Mouse (Mus musculus) embryonic facial prominence, embryonic 11.5 days (tissue): ENCODE data around the gene Palm. TPM values are rescaled to one million over a fixed set of nuclear protein-coding genes. Genes with fewer than 3 reads are reported as not detected.

Experiments
- ATAC-seq: fragments of 200-750 bp; cut with Nextera tagmentation; replicated peaks from 2 replicates; pipeline ENCODE4 v1.8.0; 2017; ENCODE audit warnings: low read depth; ENCODE audit not compliant: insufficient number of reproducible peaks, low FRiP score, low TSS enrichment
- DNase-seq: peaks from one replicate; pipeline ENCODE4 v3.0.0-alpha.2; 2015; ENCODE audit warnings: low spot score
- H3K27ac ChIP-seq: fragments of 300-500 bp; sonication (generic); replicated peaks from 2 replicates; pipeline ENCODE4 v1.5.1; 2014; ENCODE audit warnings: mild to moderate bottlenecking, low read depth, low read length, control low read depth
- H3K27me3 ChIP-seq: fragments of 300-500 bp; sonication (generic); 2 replicates; pipeline ENCODE4 v1.6.1; 2014; ENCODE audit warnings: mild to moderate bottlenecking, low read length, moderate library complexity, mixed read lengths; ENCODE audit not compliant: control insufficient read depth, insufficient read depth
- H3K36me3 ChIP-seq: fragments of 300-500 bp; sonication (generic); replicated peaks from 2 replicates; pipeline ENCODE4 v1.6.1; 2014; ENCODE audit warnings: low read depth, mild to moderate bottlenecking, low read length, moderate library complexity, mixed read lengths; ENCODE audit not compliant: control insufficient read depth, insufficient read depth
- H3K4me1 ChIP-seq: fragments of 300-500 bp; sonication (generic); 2 replicates; pipeline ENCODE4 v1.6.1; 2014; ENCODE audit warnings: low read length, mixed read lengths; ENCODE audit not compliant: control insufficient read depth, insufficient read depth
- H3K4me2 ChIP-seq: fragments of 300-500 bp; sonication (generic); 2 replicates; pipeline ENCODE4 v1.6.1; 2014; ENCODE audit warnings: low read depth, mild to moderate bottlenecking, control low read depth, low read length, moderate library complexity
- H3K4me3 ChIP-seq: fragments of 300-500 bp; sonication (generic); 2 replicates; pipeline ENCODE4 v1.5.1; 2014; ENCODE audit warnings: low read depth, low read length, control low read depth
- H3K9ac ChIP-seq: fragments of 300-500 bp; sonication (generic); replicated peaks from 2 replicates; pipeline ENCODE4 v1.6.1; 2014; ENCODE audit warnings: mild to moderate bottlenecking, control low read depth, low read length
- H3K9me3 ChIP-seq: fragments of 300-500 bp; sonication (generic); replicated peaks from 2 replicates; pipeline ENCODE4 v1.6.1; 2016; ENCODE audit warnings: mild to moderate bottlenecking, low read length, inconsistent platforms, mixed read lengths; ENCODE audit not compliant: control insufficient read depth
- WGBS: fragments of 180-500 bp; shearing (Covaris S2); extraction: QIAGEN DNeasy Blood & Tissue Kit; methylation state at CpG from one replicate; pipeline ENCODE4 v1.1.7; 2014; 5-methylcytosine and 5-hydroxymethylcytosine counted together
- polyA plus RNA-seq: library from polyadenylated mRNA; unstranded; fragments of >200 nt; fragmentation: Nextera tagmentation; extraction: Ambion mirVana; gene quantifications from 2 replicates; pipeline ENCODE4 v1.2.1, GENCODE M21; 2014

The Palm gene
- polyA plus RNA-seq, 1 experiment from 2014 or later: 85.7 TPM

DNA sequence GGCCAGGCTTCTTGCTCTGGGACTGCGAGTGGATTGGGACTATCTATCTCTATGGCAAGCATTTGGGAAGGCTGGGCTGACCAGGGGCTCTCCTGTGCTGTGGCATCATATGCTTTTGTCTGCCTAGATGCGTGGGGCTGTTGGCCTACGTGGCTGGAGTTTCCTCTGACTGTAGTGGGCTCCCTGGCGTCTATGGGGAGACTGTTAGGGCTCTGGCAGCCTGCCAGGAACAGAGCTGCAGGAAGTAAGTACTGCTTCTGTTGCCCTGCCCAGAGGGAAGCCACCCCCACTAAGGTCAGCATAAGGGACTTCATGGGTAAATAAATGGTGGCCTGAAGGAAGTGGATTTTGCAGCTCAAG lies 64.1 kb downstream of the Palm start:
- Histone ChIP-seq H3K4me3 (peak overlapping the region; percentile 100), H3K27me3 (no peaks in the 10 kb centered on the region), H3K9ac (peak overlapping the region; percentile 99; the same call in 1 of the 2 replicates), H3K27ac (no peak overlapping the region), H3K36me3 (peaks cover 24% of the 10 kb centered on the region), H3K4me1 (peaks cover 23% of the 10 kb centered on the region), H3K9me3 (no peaks in the 10 kb centered on the region), H3K4me2 (peak overlapping the region; percentile 99)
- ATAC-seq: no peak
- WGBS: 41% methylated on average over 4 of the region's 4 CpGs
- DNase-seq: no peak

DNA sequence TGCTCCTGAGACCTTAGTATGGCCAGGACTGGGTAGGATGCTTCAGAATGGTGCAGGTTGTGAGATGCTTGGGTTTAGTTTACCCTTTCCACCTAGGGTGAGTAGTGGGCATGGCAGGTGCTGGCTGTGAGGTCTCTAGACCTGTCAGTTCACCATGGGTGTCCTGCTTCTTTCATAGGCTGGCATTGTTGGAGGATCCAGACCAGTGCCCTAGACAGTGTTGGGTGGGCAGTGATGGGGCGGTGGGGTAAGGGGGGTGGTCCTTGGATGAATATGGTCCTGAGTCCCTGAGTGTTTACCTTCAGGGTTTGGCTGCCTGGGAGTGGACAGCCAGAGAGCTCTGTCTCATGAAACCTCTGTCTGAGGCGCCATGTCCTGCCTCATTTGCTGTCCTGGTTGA lies 64.5 kb downstream of the Palm start:
- WGBS: 80% methylated on average over 2 of the region's 2 CpGs
- no peaks in the 10 kb centered on the region for H3K9me3 ChIP-seq
- peak overlapping the region; percentile 100; the same call in 1 of the 2 replicates for H3K4me3 ChIP-seq
- H3K9ac ChIP-seq: no peak overlapping the region; the same call in 1 of the 2 replicates
- H3K27me3 ChIP-seq: no peaks in the 10 kb centered on the region
- H3K4me2 ChIP-seq: peak overlapping the region; percentile 99
- no peak overlapping the region for H3K27ac ChIP-seq
- peaks cover 18% of the 10 kb centered on the region for H3K4me1 ChIP-seq
- ATAC-seq: no peak
- no peak for DNase-seq
- H3K36me3 ChIP-seq: peaks cover 28% of the 10 kb centered on the region

GRCm38 (mm10) chr10:79858416-79859074 lies 65.2 kb downstream of the Palm start:
- no peak overlapping the region for H3K9ac ChIP-seq
- H3K36me3 ChIP-seq: peaks cover 29% of the 10 kb centered on the region
- no peak overlapping the region for H3K27ac ChIP-seq
- H3K4me1 ChIP-seq: peaks cover 15% of the 10 kb centered on the region
- 67% methylated on average over 17 of the region's 17 CpGs for WGBS
- H3K4me3 ChIP-seq: peak overlapping the region; percentile 100; the same call in 1 of the 2 replicates
- H3K27me3 ChIP-seq: no peaks in the 10 kb centered on the region
- no peak for DNase-seq
- peak overlapping the region; percentile 99; the same call in 1 of the 2 replicates for H3K4me2 ChIP-seq
- no peaks in the 10 kb centered on the region for H3K9me3 ChIP-seq
- ATAC-seq: no peak

GRCm38 (mm10) chr10:79859116-79859515 lies 65.7 kb downstream of the Palm start:
- no peak overlapping the region for H3K4me2 ChIP-seq
- no peak overlapping the region for H3K27ac ChIP-seq
- H3K4me3 ChIP-seq: no peak overlapping the region
- DNase-seq (no peak), ATAC-seq (no peak)
- H3K36me3 ChIP-seq: peaks cover 29% of the 10 kb centered on the region
- peaks cover 15% of the 10 kb centered on the region for H3K4me1 ChIP-seq
- no peaks in the 10 kb centered on the region for H3K9me3 ChIP-seq
- 90% methylated on average over 11 of the region's 11 CpGs for WGBS
- H3K27me3 ChIP-seq: no peaks in the 10 kb centered on the region
- no peak overlapping the region for H3K9ac ChIP-seq

DNA sequence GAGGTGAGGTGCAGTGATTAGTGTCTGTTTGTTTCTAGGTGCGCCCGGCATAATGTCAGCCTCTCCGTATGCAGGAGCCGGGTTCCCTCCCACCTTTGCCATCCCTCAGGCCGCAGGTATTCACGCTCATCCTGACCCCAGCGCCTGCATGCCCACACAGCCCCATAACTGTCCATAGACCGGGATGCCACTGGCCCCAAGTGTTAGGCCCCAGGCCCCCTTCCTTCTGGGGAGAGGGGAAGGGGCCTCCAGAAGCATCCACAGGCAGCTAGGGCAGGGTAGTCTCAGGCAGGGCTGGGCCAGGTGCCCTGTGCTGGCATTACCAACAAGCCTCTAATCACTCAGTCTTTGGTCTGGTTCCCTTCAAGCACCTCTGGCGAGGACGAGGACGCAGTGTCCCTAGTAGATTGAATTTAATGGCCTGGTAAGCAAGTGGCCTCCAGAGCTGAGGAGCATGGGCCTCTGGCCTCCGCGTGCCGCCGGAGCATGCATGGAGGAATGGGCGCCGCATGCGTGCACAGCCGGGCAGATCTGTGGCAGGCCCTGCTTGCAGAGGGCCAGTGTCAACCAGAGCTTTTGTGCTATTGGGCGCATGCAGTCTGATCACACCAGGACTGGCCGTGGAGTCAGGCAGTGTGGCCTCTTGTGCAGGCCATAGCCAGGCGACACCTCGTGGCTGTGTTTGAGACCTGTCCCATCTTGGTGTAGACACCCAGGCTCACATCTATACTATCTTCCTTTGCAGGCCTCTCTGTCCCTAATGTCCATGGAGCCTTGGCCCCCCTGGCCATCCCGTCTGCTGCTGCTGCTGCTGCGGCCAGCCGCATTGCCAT lies 66.9 kb downstream of the Palm start:
- no peak overlapping the region for H3K4me2 ChIP-seq

GRCm38 (mm10) chr10:79861230-79862048 lies 68.1 kb downstream of the Palm start:
- H3K4me1 ChIP-seq: peaks cover 12% of the 10 kb centered on the region
- no peak overlapping the region for H3K9ac ChIP-seq
- H3K4me3 ChIP-seq: no peak overlapping the region
- H3K4me2 ChIP-seq: no peak overlapping the region
- no peak overlapping the region for H3K27ac ChIP-seq
- H3K27me3 ChIP-seq: no peaks in the 10 kb centered on the region
- H3K9me3 ChIP-seq: no peaks in the 10 kb centered on the region
- no peak for ATAC-seq
- WGBS: 82% methylated on average over 25 of the region's 25 CpGs
- peaks cover 29% of the 10 kb centered on the region for H3K36me3 ChIP-seq
- no peak for DNase-seq

More for the DNA sequence above, 66.9 kb downstream of the Palm start:
- H3K27me3 ChIP-seq: no peaks in the 10 kb centered on the region
- H3K4me1 ChIP-seq: peaks cover 15% of the 10 kb centered on the region
- ATAC-seq: no peak
- no peak overlapping the region for H3K4me3 ChIP-seq
- peaks cover 29% of the 10 kb centered on the region for H3K36me3 ChIP-seq
- no peak overlapping the region for H3K9ac ChIP-seq
- H3K9me3 ChIP-seq: no peaks in the 10 kb centered on the region
- H3K27ac ChIP-seq: peak overlapping the region; percentile 4; the same call in 1 of the 2 replicates
- no peak for DNase-seq
- WGBS: 93% methylated on average over 26 of the region's 26 CpGs

DNA sequence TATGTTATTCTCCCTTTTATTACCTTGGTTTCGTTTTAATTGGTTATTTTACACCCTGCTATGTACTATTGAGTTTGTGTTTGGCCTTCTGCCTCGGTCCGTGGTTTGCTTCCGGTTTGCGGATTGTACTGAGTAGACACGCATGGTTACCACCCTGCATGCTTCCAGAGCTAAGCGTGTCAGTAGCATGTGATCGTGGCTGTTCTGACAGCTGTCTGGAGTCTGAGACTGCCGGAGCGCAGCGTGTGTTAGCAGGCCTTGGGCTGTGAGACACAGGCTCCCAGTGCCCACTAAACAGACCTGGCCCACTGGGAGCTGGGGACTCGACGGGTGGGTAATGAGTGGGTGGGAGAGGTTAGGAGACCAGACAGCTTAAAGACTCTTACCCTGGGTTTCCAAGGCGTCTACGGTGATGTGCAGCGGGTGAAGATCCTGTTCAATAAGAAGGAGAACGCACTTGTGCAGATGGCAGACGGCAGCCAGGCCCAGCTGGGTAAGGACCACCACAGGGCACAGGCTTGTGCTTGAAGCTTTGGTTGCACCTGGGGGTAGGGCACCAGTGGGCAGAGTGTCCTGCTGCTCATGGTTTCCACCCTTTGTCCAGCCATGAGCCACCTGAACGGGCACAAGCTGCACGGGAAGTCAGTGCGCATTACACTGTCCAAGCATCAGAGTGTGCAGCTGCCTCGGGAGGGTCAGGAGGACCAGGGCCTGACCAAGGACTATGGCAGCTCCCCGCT lies 68.8 kb downstream of the Palm start:
- Histone ChIP-seq H3K9me3 (no peaks in the 10 kb centered on the region), H3K27me3 (no peaks in the 10 kb centered on the region), H3K9ac (no peak overlapping the region), H3K4me3 (no peak overlapping the region), H3K4me1 (peaks cover 5% of the 10 kb centered on the region), H3K27ac (no peak overlapping the region; the same call in 1 of the 2 replicates), H3K36me3 (peaks cover 31% of the 10 kb centered on the region), H3K4me2 (no peak overlapping the region)
- WGBS: 92% methylated on average over 23 of the region's 23 CpGs
- ATAC-seq (no peak), DNase-seq (no peak)
